Mouse (Mus musculus) forebrain, embryonic 14.5 days (tissue): ENCODE data around the gene Gm28048. TPM values are rescaled to one million over a fixed set of nuclear protein-coding genes. Genes with fewer than 3 reads are reported as not detected.

Source experiments
- ATAC-seq: fragments of 200-750 bp; cut with Nextera tagmentation; 2 replicates; pipeline ENCODE4 v1.8.0; 2017; ENCODE audit warnings: mild to moderate bottlenecking, moderate library complexity
- DNase-seq: peaks from one replicate; pipeline ENCODE4 v3.0.0-alpha.2; 2015; ENCODE audit warnings: low spot score
- H3K27ac ChIP-seq: fragments of 300-500 bp; sonication (generic); 2 replicates; pipeline ENCODE4 v1.5.1; 2014; ENCODE audit warnings: low read depth, mild to moderate bottlenecking, control low read depth, low read length, moderate library complexity
- H3K27me3 ChIP-seq: fragments of 300-500 bp; sonication (generic); replicated peaks from 2 replicates; pipeline ENCODE4 v1.6.1; 2014; ENCODE audit warnings: low read length, control low read depth, mixed read lengths; ENCODE audit not compliant: control insufficient read depth, insufficient read depth
- H3K36me3 ChIP-seq: fragments of 300-500 bp; sonication (generic); 2 replicates; pipeline ENCODE4 v1.6.1; 2014; ENCODE audit warnings: low read length, control low read depth; ENCODE audit not compliant: control insufficient read depth, insufficient read depth
- H3K4me1 ChIP-seq: fragments of 300-500 bp; sonication (generic); 2 replicates; pipeline ENCODE4 v1.6.1; 2014; ENCODE audit warnings: antibody characterized with exemption, low read length, control low read depth; ENCODE audit not compliant: control insufficient read depth, insufficient read depth
- H3K4me2 ChIP-seq: fragments of 300-500 bp; sonication (generic); 2 replicates; pipeline ENCODE4 v1.6.1; 2014; ENCODE audit warnings: mild to moderate bottlenecking, control low read depth, low read length
- H3K4me3 ChIP-seq: fragments of 300-500 bp; sonication (generic); 2 replicates; pipeline ENCODE4 v1.5.1; 2014; ENCODE audit warnings: low read depth, low read length, control low read depth
- H3K9ac ChIP-seq: fragments of 300-500 bp; sonication (generic); 2 replicates; pipeline ENCODE4 v1.6.1; 2014; ENCODE audit warnings: mild to moderate bottlenecking, low read length, control low read depth, moderate library complexity
- H3K9me3 ChIP-seq: fragments of 300-500 bp; sonication (generic); replicated peaks from 2 replicates; pipeline ENCODE4 v1.6.1; 2016; ENCODE audit warnings: low read length, control low read depth, mixed read lengths; ENCODE audit not compliant: control insufficient read depth
- WGBS: fragments of 180-500 bp; shearing (Covaris S2); extraction: QIAGEN DNeasy Blood & Tissue Kit; methylation state at CpG from one replicate; pipeline ENCODE4 v1.1.7; 2014; 5-methylcytosine and 5-hydroxymethylcytosine counted together
- polyA plus RNA-seq: library from polyadenylated mRNA; unstranded; fragments of >200 nt; fragmentation: Nextera tagmentation; extraction: Ambion mirVana; gene quantifications from 2 replicates; pipeline ENCODE4 v1.2.1, GENCODE M21; 2014

Gm28048 gene
- polyA plus RNA-seq, 1 experiment from 2014 or later, result 4.3 TPM

DNA sequence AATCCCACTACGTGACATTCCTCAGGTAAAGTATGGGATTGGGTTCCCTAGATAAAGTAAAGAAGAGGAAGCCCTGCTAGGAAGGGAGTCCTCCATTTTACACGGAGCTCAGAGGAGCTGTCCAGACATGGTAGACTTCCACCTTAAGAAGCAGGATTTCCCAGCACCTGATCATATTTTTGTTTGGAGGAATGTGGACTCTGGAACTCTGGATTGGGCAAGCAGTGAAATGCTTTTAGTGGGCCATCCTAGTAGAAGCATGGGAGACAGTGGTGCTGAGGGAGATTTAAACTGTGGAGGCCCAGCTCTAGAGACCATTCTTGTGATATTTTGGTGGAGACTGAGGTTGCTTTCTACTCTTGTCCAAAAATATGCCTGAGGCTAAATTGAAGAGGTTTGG, 59.3 kb downstream of the Gm28048 start:
- ATAC-seq (no peak), DNase-seq (no peak)
- no peak overlapping the region for H3K4me2 ChIP-seq
- WGBS, result 84% methylated on average over 2 of the region's 2 CpGs
- H3K4me3 ChIP-seq, result no peak overlapping the region
- H3K27ac ChIP-seq, result no peak overlapping the region
- H3K4me1 ChIP-seq, result no peaks in the 10 kb centered on the region
- no peak overlapping the region for H3K9ac ChIP-seq
- H3K27me3 ChIP-seq, result no peaks in the 10 kb centered on the region
- H3K9me3 ChIP-seq, result no peaks in the 10 kb centered on the region
- H3K36me3 ChIP-seq, result no peaks in the 10 kb centered on the region

GRCm38 (mm10) chr11:22919336-22919735, 62.6 kb downstream of the Gm28048 start:
- WGBS, result 82% methylated on average over 2 of the region's 2 CpGs
- H3K27ac ChIP-seq, result no peak overlapping the region
- H3K4me1 ChIP-seq, result no peaks in the 10 kb centered on the region
- no peaks in the 10 kb centered on the region for H3K36me3 ChIP-seq
- no peaks in the 10 kb centered on the region for H3K27me3 ChIP-seq
- no peaks in the 10 kb centered on the region for H3K9me3 ChIP-seq
- H3K4me2 ChIP-seq, result no peak overlapping the region
- H3K9ac ChIP-seq, result no peak overlapping the region
- DNase-seq, result no peak
- H3K4me3 ChIP-seq, result no peak overlapping the region
- ATAC-seq, result no peak

- WGBS, result 86% methylated on average over 7 of the region's 7 CpGs
- DNase-seq, result no peak
- Histone ChIP-seq H3K36me3 (no peaks in the 10 kb centered on the region), H3K9me3 (no peaks in the 10 kb centered on the region), H3K27me3 (no peaks in the 10 kb centered on the region), H3K4me3 (no peak overlapping the region), H3K27ac (no peak overlapping the region), H3K9ac (no peak overlapping the region), H3K4me2 (no peak overlapping the region), H3K4me1 (no peaks in the 10 kb centered on the region)
- no peak for ATAC-seq
Observed at GRCm38 (mm10) chr11:22917786-22918185, 64.1 kb downstream of the Gm28048 start.

- Histone ChIP-seq H3K4me1 (no peaks in the 10 kb centered on the region), H3K4me3 (no peak overlapping the region), H3K9ac (no peak overlapping the region), H3K4me2 (no peak overlapping the region), H3K9me3 (no peaks in the 10 kb centered on the region), H3K27ac (no peak overlapping the region), H3K27me3 (no peaks in the 10 kb centered on the region), H3K36me3 (no peaks in the 10 kb centered on the region)
- no peak for ATAC-seq
- 84% methylated on average over 4 of the region's 4 CpGs for WGBS
- no peak for DNase-seq
Observed at GRCm38 (mm10) chr11:22913744-22914143, 68.1 kb downstream of the Gm28048 start.

DNA sequence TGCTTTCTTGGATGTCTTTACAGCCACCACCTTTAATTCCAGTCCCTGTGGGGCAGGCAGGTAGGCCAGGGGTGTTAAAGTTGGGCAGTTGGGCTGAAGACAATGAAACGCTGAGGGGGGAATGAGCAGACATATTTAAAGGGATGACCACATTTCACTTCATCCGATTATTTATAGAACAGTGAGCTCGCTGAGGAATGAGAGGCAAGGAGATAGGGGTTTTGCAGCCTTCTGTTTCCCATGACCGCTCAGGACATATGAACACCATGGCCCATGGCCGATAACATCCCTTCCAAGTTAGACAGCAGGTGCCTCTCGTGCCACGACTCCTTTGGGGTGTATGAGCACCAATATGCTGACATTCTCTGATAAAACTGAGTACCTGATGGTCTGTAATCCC, 70.1 kb downstream of the Gm28048 start:
- no peaks in the 10 kb centered on the region for H3K27me3 ChIP-seq
- no peak overlapping the region for H3K9ac ChIP-seq
- H3K4me3 ChIP-seq, result no peak overlapping the region
- H3K4me2 ChIP-seq, result no peak overlapping the region
- H3K36me3 ChIP-seq, result no peaks in the 10 kb centered on the region
- DNase-seq (no peak), ATAC-seq (no peak)
- H3K27ac ChIP-seq, result no peak overlapping the region
- H3K4me1 ChIP-seq, result no peaks in the 10 kb centered on the region
- no peaks in the 10 kb centered on the region for H3K9me3 ChIP-seq
- WGBS, result 92% methylated on average over 7 of the region's 7 CpGs

GRCm38 (mm10) chr11:22906453-22906865, 75.4 kb downstream of the Gm28048 start:
- no peak for DNase-seq
- no peaks in the 10 kb centered on the region for H3K9me3 ChIP-seq
- no peaks in the 10 kb centered on the region for H3K27me3 ChIP-seq
- ATAC-seq, result no peak
- H3K9ac ChIP-seq, result no peak overlapping the region
- H3K4me1 ChIP-seq, result no peaks in the 10 kb centered on the region
- no peak overlapping the region for H3K27ac ChIP-seq
- H3K4me2 ChIP-seq, result no peak overlapping the region
- no peak overlapping the region for H3K4me3 ChIP-seq
- H3K36me3 ChIP-seq, result no peaks in the 10 kb centered on the region

DNA sequence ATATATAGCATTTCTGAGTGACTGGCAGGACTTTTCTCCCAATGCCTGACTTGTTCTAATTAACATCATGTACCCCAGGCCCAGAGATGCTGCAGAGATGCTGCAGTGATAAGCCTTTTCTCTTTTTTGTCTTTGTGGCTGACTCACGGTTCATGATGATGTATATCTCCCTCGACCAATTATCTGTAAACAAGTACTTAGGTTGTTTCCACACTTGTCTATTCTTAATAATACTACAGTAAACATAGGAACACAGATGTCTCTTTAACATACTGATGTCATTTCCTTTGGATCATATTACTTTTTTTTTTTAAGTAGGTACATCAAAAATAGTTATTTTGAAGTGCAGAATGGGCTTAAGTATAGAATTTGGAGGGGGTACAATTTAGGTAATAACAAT, 79.0 kb downstream of the Gm28048 start:
- Histone ChIP-seq H3K4me3 (no peak overlapping the region), H3K27ac (no peak overlapping the region), H3K4me2 (no peak overlapping the region), H3K9me3 (no peaks in the 10 kb centered on the region), H3K27me3 (no peaks in the 10 kb centered on the region), H3K9ac (no peak overlapping the region), H3K4me1 (no peaks in the 10 kb centered on the region), H3K36me3 (0 out of 2 replicates have a peak, but pooled peaks cover 2% of the 10 kb centered on the region)
- no peak for DNase-seq
- ATAC-seq, result no peak
- 86% methylated on average over 2 of the region's 2 CpGs for WGBS

DNA sequence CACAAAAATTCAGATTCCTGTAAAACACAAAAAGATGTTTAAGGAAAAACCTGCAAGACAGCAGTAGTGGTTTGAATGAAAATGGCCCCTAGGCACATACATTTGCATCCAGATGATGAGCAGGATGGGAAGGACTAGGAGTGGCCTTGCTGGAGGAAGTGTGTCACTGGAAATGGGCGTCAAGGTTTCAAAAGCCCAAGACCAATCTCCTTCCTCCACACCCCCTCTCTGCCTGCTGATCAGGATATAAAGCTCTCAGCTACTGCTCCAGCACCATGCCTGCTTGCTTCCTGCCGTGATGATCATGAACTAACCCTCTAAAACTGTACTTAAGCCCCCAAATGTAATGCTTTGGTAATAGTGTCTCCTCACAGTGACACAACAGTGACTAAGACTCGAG, 81.8 kb downstream of the Gm28048 start:
- Histone ChIP-seq H3K36me3 (0 out of 2 replicates have a peak, but pooled peaks cover 2% of the 10 kb centered on the region), H3K4me1 (no peaks in the 10 kb centered on the region), H3K9ac (no peak overlapping the region), H3K4me2 (no peak overlapping the region), H3K9me3 (no peaks in the 10 kb centered on the region), H3K27ac (no peak overlapping the region), H3K27me3 (no peaks in the 10 kb centered on the region), H3K4me3 (no peak overlapping the region)
- DNase-seq, result no peak
- 83% methylated on average over 3 of the region's 3 CpGs for WGBS
- no peak for ATAC-seq

- Histone ChIP-seq H3K27me3 (no peaks in the 10 kb centered on the region), H3K4me1 (no peaks in the 10 kb centered on the region), H3K4me3 (no peak overlapping the region), H3K9ac (no peak overlapping the region), H3K36me3 (0 out of 2 replicates have a peak, but pooled peaks cover 2% of the 10 kb centered on the region), H3K4me2 (no peak overlapping the region), H3K9me3 (no peaks in the 10 kb centered on the region), H3K27ac (no peak overlapping the region)
- WGBS, result 90% methylated on average over 4 of the region's 4 CpGs
- no peak for ATAC-seq
- no peak for DNase-seq
Observed at GRCm38 (mm10) chr11:22897642-22898041, 84.2 kb downstream of the Gm28048 start.
